Mouse (Mus musculus): ENCODE results near the gene Pak6.

The Pak6 gene

DNA sequence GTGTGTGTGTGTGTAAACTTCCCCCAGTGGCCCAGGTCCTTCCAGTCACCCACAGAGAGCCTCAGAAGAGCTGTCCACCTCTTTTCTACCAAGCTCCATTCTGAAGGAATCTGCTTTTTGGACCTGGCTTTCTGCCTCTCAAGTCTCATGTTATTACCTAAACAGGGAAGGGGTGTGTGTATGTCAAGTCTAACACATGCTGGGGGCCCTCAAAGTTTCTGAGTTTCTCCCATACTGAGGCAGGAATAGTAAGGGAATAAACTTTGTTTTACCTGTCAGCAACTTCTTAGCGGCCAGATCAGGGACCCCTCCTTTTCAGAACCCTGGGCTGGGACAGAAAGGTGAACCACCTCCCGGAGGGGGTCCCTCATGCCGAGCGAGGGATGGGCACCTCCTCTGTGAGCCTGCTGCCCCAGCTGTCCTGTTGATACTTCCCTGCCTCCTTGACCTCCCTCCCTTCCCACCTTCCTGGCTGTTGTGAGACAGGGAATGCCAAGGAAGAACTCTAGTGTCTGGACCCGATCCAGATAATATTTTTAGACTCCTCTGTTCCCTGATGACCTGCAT is 34.3 kb downstream of the Pak6 start:
- DNase-seq (ENCODE audit: low read depth, low spot score), result peak; percentile 58

DNA sequence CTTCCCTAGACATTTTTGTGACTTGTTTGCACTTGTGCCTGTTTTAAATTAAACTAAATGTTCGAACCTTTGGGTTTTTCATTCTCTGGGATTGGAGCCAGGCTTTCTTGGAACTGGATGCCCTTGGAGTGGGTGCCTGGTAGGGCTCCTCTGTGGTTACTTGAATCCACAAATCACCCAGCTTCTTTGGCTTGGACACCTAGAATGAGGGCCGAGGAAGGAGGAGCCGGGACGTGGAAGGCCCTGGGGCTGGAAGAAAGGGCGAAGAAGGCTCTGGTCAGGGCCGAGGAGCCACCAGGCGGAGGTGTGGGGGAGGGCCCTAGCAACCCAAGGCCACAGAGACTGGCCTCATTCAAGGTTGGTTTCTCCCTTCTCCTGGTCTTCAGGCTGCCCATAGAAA is 34.9 kb downstream of the Pak6 start:
- peak; percentile 98 for DNase-seq (ENCODE audit: low read depth, low spot score)

DNA sequence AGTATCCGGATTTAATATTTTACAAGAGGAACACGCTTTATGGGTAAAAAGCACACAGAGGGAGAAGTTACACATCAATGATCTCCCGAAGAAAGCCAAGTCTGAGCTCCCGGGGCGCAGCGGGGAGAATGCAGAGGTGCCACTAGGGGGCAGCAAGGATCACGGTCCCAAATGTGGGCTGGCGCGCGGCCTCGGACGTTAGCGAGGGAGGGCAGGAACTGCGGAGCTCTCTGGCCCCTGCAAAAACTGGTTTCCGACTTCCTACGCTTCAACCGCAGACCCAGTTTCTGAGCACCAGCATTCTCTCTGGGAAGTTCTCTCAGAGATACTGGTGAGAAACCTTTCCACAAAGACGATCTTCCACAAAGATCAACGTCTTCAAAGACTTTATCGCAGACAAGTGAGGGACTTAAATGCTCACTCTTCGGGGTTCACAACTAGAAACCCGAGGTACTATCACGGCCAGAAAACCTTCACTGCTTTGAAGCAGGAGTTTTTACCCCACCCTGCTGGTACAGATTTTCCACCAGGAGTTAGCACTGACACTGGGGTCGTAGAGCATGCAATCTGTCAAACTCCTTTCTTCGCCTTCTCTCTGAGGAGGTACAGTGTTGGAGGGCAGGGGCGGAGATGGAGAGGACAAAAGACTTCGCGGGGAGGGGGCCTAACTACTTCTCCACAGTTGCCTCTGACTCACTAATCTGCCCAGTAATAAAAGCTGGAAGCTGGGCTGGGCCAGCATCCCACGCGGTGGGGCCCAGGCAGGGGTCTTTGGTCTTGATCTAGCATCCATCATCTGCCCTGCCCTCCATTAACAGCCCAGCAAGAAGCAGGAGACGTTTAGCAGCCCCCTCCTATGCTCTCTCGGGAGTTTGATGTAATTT is 37.3 kb downstream of the Pak6 start:
- DNase-seq (ENCODE audit: low read depth, low spot score), result peak; percentile 76

DNA sequence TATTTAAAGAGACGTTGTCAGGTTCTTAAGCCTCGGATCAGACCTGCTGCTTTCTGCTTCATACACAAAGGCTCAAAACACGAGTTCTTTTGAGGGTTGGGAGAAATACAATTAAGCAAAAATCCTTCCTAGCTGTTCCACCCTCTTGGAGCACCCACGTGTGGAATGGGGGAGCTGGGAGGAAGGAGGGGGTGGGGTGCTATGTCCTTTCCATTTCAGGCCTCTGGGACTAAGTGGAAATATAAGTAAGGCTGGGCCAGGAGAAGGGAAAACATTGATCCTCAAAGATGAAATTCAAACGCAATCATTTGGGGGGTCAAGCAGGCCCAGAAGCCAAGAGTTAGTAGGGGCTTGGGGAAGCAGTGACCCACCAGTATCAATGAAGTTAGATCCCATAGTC is 38.1 kb downstream of the Pak6 start:
- DNase-seq (ENCODE audit: low read depth, low spot score), result no peak

DNA sequence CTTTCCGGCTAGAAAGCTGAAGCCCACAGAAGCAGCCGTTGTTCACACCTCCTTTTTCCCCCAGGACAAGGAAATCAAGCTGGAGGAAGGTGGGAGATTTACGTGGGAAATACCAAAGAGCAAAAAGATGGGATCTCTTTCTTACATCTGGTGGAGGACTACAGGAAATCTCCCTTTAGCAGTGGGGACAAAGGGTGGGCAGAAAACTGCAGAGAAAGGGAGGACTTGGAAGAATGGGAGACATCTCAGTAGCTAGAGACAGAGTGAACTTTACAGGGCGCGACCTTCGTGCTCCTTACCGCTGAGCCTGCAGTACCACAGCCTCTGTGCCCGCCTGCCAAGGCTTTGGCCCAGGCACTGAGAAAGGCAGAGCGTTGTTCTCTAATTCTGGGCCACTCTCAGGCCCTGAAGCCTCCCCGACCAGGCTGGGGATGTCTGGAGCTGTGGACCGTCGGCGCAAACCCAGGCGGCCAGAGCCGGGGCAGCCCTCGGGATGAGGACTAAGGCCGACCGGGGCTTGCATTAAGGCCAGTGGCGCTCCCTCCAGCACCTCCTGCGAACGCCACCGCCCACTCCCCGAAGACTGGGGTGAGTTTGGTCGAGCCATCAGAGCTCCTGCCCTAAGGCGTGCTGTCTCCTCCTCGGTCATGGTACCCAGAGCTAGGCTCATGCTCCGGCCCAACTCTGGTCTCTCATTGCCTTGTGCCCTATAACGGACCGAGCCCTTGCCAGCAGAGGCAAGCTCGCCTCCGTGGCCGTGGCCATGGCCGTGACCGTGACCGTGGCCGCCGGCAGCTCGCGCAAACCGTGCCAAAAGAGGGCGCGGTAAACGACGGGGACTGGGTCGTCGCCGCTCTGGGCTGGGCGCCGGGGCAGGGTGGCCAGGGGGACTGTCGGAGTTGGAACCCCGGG is 39.1 kb downstream of the Pak6 start:
- no peak for DNase-seq (ENCODE audit: low read depth, low spot score)

DNA sequence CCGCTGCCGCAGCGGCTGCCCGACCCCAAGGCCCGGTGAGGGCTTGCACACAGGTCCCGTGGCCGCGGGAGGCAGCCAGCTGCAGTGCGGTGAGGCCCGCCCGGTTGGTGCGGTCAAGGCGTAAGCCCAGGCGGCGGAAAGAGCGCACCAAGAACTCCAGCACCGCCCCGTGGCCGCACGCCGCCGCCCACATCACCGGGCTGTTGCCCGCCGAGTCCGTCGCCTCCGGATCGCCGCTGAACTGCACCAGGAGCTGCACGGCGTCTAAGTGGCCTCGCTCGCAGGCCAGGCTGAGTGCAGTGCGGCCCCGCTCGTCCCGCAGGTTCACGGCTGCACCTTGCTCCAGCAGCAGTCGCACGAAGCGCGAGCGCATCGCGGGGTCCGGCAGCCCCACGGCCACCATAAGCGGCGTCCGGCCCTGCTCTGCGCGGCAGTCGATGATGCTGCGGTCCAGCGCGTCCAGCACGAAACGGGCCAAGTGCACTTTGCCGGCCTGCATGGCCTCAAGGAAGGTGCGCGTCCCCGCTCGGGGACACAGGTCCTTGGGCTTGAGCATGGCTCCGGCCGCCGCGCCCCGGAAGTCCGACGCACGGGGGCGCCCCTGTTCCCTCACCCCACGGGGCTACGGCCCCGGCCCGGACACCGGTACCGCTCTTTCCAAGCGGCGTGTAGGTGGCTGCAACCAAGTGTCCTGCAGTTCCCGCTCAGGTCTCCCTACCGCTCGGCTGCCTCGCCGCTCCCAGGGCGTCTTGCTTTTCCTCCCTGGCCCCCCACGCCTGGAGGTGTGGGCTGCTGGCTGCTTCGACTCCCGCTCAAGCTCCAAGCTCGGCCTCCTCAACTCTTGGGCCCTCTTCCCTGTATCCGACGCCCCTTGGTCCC is 40.0 kb downstream of the Pak6 start:
- DNase-seq (ENCODE audit: low read depth, low spot score), result no peak

DNA sequence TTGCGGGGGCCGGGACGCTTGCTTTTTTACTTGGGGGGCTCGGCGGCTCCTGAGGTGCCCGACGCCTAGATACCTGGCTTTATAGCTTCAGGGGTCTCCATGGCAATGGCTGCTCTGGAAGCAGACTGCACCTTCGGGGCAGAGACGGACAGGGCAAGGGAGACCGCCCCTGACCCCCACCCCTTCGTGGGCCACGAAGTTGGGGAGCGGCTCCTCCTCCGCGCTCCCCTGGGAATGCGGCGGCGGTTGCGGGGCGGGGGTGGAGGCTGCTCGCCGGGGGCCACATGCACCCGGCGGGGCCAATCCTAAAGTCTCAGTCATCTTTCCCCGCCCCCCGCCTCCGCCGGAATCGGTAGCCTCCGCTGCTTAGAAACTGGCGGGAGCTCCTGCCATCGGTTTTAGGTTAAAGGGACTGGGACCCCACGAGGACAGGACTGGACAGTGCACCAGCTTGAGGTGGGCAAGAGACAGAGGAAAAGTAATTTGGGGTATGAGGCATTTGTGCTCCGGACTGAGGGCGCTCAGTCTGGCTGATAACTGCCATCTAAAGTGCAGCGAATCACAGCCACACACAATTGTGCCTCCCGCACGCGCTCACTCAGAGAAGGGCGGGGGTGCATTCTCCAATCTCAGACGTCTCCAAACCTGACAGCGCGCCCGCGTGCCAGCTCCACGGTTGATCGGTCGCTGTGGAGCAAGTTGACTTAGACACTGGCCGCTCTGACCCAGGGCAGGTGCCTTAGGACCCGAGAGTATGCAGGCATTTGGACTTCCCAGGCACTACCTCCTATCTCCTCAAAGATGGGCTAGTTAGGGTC is 41.0 kb downstream of the Pak6 start, which contains the start of gene Ankrd63:
Gene Ankrd63 (minus strand): TSS at position 51 of the 818 bp plus-strand sequence.
- no peak for DNase-seq (ENCODE audit: low read depth, low spot score)

DNA sequence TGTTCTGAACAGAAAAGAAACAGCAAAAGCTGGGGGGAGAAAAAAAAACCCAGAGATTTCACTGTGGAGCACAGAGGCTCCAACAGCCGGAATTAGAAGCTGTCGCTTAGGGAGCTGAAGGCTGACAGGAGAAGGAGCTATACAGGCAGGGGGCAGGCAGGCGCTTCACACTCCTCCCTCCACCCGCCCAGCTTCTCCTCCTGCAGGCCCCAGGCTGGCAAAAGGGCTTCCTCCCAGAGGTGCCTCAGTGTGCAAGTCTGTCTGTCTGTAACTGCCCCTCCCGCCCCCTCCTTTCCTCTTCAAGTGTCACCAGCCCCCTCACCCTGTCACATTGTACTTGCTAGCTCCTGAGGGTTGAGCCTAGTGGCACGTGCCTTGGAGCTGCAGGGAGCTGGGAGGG is 43.3 kb downstream of the Pak6 start:
- DNase-seq (ENCODE audit: low read depth, low spot score), result no peak

DNA sequence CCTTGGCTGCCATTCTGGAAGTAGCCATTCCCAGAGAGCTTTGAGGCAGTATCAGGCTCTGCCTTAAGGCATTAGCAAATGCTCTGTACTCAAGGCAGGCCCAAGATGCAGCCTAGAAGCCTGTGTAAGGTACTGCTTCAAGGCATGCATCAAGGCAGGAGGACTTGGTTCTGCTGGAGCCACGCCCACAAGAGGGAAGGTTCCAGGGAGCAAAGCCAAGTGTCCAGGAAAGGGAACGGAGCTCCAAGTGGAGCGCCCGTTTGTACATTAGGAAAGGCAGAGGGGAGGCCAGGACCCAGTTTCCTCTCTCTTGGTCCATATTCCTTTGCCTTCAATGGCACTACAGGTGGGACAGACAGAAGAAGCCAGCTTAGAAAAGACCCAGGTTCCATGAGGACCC is 45.4 kb downstream of the Pak6 start:
- no peak for DNase-seq (ENCODE audit: low read depth, low spot score)

DNA sequence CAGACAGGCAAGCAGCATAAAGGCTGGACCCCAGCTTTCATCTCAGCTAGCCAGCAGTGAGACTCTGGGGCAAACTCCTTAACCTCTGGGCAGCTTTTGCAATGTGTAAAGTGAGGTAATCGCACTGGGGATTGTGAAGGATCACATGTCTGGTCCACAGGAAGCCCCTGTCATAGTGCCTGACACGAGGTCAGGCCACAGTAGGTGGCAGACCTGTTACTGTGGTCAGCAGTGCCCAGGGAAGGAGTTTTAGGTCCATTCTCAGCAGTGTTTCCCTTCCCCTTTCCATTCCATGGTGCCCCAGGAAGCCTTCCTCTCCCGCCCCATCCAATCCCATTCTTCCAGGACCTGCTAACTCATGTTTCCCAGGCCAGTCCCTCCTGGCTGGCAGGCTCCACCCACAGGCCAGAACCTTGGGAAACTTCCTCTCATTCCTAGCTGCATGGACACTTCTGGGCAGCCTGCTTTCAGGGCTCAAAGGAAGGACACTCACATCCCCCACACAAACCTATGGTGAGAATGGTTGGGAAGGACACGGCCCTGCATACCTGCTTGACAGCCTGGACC is 46.6 kb downstream of the Pak6 start:
- peak; percentile 30 for DNase-seq (ENCODE audit: low read depth, low spot score)

DNA sequence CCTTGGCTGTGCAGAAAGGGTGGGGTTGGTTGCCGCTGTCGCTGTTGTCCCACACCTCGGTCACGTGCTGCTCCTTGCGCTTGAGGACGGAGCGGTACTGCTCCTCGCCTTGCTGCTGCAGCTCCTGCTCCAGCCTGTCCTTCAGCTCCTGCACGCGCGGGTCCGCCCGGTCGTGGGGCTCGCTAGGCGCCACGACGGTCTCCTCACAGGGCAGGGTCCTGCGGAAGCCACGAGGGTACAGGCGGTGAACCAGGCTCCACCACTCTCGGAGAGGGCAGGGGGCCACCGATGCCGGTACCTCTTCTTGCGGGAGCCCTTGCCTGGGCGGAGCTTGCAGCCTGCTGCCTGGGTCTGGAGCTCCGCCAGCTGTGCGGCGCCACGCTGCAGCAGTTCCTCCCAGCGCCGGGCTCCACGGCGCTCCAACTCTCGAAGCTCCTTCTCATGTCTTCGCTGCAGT is 48.0 kb downstream of the Pak6 start:
- DNase-seq (ENCODE audit: low read depth, low spot score), result no peak

DNA sequence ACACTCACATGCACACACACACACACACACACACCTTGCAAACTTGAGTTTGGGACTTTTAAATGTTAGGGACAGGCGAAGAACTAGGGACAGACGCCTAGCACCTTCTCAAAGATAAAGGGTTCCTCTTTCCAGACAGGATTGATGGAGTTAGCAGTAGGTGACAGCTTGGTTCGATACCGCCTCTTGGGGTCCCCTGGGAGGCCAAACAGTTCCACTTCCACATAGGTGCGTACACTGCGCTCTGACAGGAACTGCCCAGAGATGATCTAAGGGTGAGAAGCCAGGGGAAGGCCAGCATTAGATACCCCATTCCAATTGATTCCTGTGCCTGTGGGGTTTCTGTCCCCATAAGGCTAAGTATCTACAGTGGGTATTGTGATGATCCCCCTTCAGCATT is 50.5 kb downstream of the Pak6 start:
- no peak for DNase-seq (ENCODE audit: low read depth, low spot score)

DNA sequence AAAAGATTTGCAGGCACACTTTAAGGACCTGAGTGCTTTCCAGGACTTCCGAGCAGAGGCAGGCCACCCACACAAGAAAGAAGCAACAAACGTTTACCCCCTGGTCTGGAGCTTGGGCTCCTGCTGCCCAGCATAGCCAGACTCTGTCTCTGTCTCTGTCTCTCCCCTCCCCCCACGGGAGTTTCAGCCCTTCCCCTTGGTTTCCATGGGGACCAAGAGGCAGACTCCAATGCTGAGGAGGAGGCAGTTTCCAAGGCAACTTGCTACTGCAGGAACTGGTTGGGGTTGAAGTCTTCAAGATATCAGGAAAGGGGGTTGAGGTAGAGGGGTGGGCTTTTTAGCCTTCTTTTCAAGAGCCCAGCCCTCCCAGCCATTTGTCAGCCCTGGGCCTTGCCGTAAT is 51.1 kb downstream of the Pak6 start:
- DNase-seq (ENCODE audit: low read depth, low spot score), result no peak

DNA sequence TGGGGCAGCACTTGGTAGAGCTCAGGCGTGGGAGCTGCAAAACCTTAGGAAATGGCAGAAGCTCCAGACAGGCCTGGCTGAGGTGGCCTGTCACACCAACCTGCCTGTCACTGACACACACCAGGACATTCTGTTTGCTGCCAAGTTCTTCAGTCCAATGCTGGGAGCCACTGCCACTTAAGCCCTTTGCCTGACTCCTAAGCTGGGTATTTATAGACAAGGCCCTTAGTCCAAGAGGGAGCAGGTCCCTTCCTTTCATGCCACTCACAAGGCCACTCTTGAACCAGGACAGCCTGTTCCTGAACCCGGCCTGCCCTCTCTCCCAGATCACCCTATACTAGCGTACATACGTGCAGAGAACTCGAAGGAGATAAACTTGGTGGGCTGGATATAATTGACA is 53.6 kb downstream of the Pak6 start:
- no peak for DNase-seq (ENCODE audit: low read depth, low spot score)

DNA sequence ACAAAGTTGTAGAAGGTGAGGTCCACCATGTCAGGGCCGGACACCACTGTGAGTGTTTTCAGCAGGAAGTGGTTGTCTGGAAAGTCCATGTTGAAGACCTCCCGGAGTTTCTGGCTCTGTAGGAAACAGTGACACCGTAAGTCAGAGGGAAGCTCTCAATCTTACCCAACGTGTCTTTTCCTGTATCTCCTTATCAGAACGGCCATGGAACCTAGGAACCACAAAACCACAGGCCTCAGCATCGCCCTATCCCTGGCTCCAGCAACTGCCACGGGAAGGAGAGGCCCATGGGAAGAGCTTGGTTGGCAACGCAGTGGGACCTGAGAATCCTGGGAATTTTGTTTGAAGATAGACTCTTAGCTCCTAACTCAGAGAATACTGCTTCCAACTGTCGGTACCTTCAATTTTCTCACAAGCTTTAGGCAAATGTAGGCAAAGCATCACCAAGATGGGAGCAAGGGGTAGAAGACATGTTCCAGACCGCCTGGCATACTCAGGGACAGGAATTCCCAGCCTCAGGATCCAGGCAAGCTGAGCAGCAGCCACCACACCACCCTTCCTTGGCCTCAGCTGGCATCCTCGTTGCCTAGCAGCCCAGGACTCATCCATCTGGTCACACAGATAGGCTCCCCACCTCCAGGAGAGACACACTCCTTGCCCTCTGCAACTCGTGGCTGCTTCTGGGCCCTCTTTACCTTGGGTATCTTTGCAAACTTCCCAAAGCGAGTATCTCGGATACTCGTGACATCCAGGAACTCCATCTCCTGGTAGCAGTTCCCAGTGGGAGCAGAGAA is 60.8 kb downstream of the Pak6 start:
- no peak for DNase-seq (ENCODE audit: low read depth, low spot score)

DNA sequence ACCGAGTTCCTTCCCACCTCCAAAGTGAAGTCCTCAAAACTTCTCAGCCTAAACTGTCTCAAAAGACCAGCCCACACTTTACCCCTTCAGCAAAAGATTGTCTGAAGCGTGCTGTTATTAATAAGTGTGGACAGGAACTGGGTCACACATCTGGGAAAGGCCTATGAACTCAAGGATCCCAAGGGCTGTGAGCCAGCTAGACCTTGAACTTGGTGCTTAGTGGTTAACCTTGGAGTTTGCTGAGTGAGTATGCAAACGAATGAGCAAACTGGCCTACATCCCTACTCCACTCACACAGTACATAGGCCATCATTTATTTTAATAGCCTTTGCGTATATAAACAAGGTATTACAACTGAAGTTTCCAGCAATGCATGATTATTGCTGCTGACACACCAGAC is 62.4 kb downstream of the Pak6 start:
- DNase-seq (ENCODE audit: low read depth, low spot score), result no peak

DNA sequence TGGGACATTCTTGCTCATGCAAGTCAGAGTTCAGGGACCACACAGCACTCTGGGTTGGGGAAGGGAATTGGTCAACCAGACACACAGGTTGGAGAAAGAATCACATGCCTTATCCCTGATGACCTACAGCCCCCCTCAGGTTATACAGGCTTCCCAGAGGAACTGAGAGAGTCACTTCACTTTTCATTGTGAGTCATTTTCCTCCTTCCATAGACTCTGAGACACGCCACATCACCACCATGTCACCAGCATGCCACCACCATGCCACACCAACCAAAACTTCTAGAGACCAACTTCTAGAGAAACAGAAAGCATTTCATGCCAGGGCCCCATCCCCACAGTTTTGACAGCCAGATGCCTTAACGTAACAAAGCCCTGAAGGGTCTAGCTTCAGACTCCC is 63.8 kb downstream of the Pak6 start:
- DNase-seq (ENCODE audit: low read depth, low spot score), result no peak

DNA sequence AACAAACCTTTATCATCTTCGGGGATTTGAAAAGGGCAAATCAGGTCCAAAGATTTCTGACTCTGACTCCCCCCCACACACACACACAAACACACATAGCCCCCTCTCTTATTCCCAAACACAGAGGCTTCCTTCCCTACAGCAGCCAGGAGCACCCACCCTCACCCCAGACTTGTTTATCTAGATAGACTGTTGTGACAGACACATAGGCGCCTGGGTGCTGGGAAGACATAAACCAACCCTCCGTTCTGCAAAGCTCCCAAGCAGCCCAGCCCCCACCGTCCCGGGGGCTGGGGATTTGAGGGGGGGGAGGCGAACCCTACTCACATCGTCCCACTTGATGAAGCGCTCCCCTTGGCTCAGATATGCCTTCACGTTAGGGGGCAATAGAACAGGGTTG is 64.8 kb downstream of the Pak6 start:
- DNase-seq (ENCODE audit: low read depth, low spot score), result no peak

DNA sequence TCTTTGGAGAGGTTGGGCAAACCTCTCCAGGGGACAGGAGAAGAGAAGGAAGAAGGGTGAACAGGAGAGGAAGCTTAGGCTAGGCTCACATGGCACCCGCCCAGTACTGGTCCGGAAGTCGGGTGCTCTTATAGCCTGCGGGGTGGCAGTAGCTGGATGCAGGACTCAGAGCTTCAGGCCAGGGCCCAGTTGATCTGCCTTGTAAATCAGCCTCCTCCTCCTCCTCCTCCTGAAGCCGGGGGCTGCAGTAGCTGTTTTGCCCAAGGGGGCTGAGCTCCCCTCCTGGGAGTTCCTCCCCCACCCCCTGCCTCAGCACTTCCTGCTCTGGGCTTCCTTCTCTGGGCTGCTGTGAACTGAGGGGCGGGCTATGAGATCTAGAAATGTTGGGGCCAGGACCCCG is 65.2 kb downstream of the Pak6 start, which contains the start of gene Plcb2:
Gene Plcb2 (minus strand): TSS at position 102 of the 400 bp plus-strand sequence.
- DNase-seq (ENCODE audit: low read depth, low spot score), result no peak

Measured in 3T3-L1 (cell line).